Mouse (Mus musculus): ENCODE measurements around the gene F11r.

The F11r gene

GRCm38 (mm10) chr1:171439072-171439471, 1.7 kb downstream of the F11r start:
- no peak for DNase-seq

GRCm38 (mm10) chr1:171440025-171440725, 2.8 kb downstream of the F11r start:
- DNase-seq = peak in 1 of 2 experiments; percentile 19

- no peak for DNase-seq
Measured at GRCm38 (mm10) chr1:171441466-171442412, 4.4 kb downstream of the F11r start.

- DNase-seq = no peak
Measured at GRCm38 (mm10) chr1:171442413-171442760, 5.1 kb downstream of the F11r start.

GRCm38 (mm10) chr1:171445050-171445449, 7.7 kb downstream of the F11r start:
- DNase-seq = no peak

GRCm38 (mm10) chr1:171446854-171447253, 9.5 kb downstream of the F11r start:
- DNase-seq = no peak

GRCm38 (mm10) chr1:171447692-171448091, 10.4 kb downstream of the F11r start:
- DNase-seq = no peak

- DNase-seq = no peak
Measured at GRCm38 (mm10) chr1:171450062-171450461, 12.7 kb downstream of the F11r start.

- no peak for DNase-seq
Measured at GRCm38 (mm10) chr1:171451001-171451400, 13.7 kb downstream of the F11r start.

GRCm38 (mm10) chr1:171452522-171452921, 15.2 kb downstream of the F11r start:
- DNase-seq = no peak

- no peak for DNase-seq
Measured at GRCm38 (mm10) chr1:171452923-171453322, 15.6 kb downstream of the F11r start.

GRCm38 (mm10) chr1:171454926-171455325, 17.6 kb downstream of the F11r start:
- no peak for DNase-seq

GRCm38 (mm10) chr1:171457568-171457967, 20.2 kb downstream of the F11r start:
- no peak for DNase-seq

GRCm38 (mm10) chr1:171459791-171460190, 22.5 kb downstream of the F11r start:
- DNase-seq = peak; percentile 21 to 32

- DNase-seq = no peak
Measured at GRCm38 (mm10) chr1:171460551-171461503, 23.5 kb downstream of the F11r start.

GRCm38 (mm10) chr1:171463133-171463532, 25.8 kb downstream of the F11r start:
- DNase-seq = no peak

- no peak for DNase-seq
Measured at GRCm38 (mm10) chr1:171465749-171466412, 28.5 kb downstream of the F11r start.

GRCm38 (mm10) chr1:171466565-171466964, 29.2 kb downstream of the F11r start:
- DNase-seq = no peak

GRCm38 (mm10) chr1:171469678-171470077, 32.3 kb downstream of the F11r start:
- DNase-seq = no peak

- peak; percentile 67 to 72 for DNase-seq
Measured at GRCm38 (mm10) chr1:171470371-171470871, 33.1 kb downstream of the F11r start.

GRCm38 (mm10) chr1:171470896-171471295, 33.6 kb downstream of the F11r start:
- DNase-seq = no peak

GRCm38 (mm10) chr1:171471452-171471851, 34.1 kb downstream of the F11r start:
- no peak for DNase-seq

Data from cerebellum, postnatal 14 days (tissue).